Mouse (Mus musculus) C2C12 (cell line): ENCODE measurements at regions not wholly inside any gene's neighbourhood (a gene's known extent, or its start where the extent isn't known, plus 50 kb on each side); places are given as distances from the start of the nearest gene placed in this dataset.

Source experiments
- H3K27me3 ChIP-seq: one replicate; pipeline ENCODE4 v1.6.1; 2011; ENCODE audit not compliant: control insufficient read depth, insufficient read depth, insufficient read length
- H3K36me3 ChIP-seq: one replicate; pipeline ENCODE4 v1.6.1; 2011; ENCODE audit not compliant: control insufficient read depth, insufficient read depth
- H3K4me3 ChIP-seq: one replicate; pipeline ENCODE4 v1.5.1; 2011; ENCODE audit warnings: mild to moderate bottlenecking, control low read depth; ENCODE audit not compliant: poor library complexity, insufficient read depth, severe bottlenecking
- H3K79me2 ChIP-seq: one replicate; pipeline ENCODE4 v1.6.1; 2011; ENCODE audit not compliant: control insufficient read depth, insufficient read depth
- H3K79me3 ChIP-seq: one replicate; pipeline ENCODE4 v1.6.1; 2011; ENCODE audit warnings: low read depth, control low read depth
- H3ac ChIP-seq: one replicate; pipeline ENCODE3; 2011; ENCODE audit warnings: low read depth; ENCODE audit not compliant: control insufficient read depth, insufficient read length
- CEBPB ChIP-seq: IDR thresholded peaks from one replicate; pipeline ENCODE4 v1.6.1; 2011; ENCODE audit warnings: low read depth, mild to moderate bottlenecking, control low read depth, moderate library complexity
- CTCF ChIP-seq: IDR thresholded peaks from one replicate; pipeline ENCODE4 v1.5.1; 2011; ENCODE audit not compliant: control insufficient read depth, insufficient read depth, insufficient read length
- FOSL1 ChIP-seq: IDR thresholded peaks from one replicate; pipeline ENCODE4 v1.8.0; 2011; ENCODE audit warnings: mild to moderate bottlenecking, low read length; ENCODE audit not compliant: poor library complexity, insufficient read depth, severe bottlenecking
- MAX ChIP-seq: IDR thresholded peaks from one replicate; pipeline ENCODE4 v1.6.1; 2011; ENCODE audit warnings: mild to moderate bottlenecking, control low read depth
- MYOD1 ChIP-seq: IDR thresholded peaks from one replicate; pipeline ENCODE4 v1.6.1; 2011; ENCODE audit warnings: low read depth; ENCODE audit not compliant: control insufficient read depth, insufficient read length
- MYOG ChIP-seq: IDR thresholded peaks from one replicate; pipeline ENCODE4 v1.6.1; 2011; ENCODE audit not compliant: control insufficient read depth, insufficient read length; ENCODE audit errors: extremely low read depth
- USF1 ChIP-seq: IDR thresholded peaks from one replicate; pipeline ENCODE4 v1.6.1; 2011; ENCODE audit warnings: low read depth, mild to moderate bottlenecking, control low read depth, moderate library complexity

DNA sequence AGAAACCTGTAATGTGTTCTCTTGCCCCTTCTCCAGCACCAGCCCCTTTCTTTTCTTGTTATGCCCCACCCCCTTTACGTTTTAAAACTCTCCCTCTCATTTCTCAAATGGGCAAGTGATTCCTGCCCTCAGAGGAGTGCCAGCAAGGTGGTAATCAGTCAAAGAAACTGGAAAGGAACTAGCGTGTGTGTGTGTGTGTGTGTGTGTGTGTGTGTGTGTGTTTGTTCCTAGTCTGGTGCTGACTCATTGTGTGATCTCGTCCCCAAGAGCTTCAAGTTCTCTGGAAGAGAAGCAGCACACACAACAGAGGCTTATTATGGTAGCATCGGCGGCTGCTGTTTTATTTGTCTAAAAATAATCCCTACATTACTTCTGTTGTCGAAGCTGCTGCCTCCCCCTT, 219.2 kb downstream of the Cog6 start:
- H3K36me3 ChIP-seq = no peaks in the 10 kb centered on the region
- TF ChIP-seq CEBPB (no peak), CTCF (no peak), MYOG (no peak), FOSL1 (no peak), USF1 (no peak), MYOD1 (no peak), MAX (no peak)
- H3ac ChIP-seq = no peak overlapping the region
- H3K27me3 ChIP-seq = no peaks in the 10 kb centered on the region
- no peak overlapping the region for H3K4me3 ChIP-seq
- H3K79me3 ChIP-seq = no peaks in the 10 kb centered on the region
- H3K79me2 ChIP-seq = no peaks in the 10 kb centered on the region

DNA sequence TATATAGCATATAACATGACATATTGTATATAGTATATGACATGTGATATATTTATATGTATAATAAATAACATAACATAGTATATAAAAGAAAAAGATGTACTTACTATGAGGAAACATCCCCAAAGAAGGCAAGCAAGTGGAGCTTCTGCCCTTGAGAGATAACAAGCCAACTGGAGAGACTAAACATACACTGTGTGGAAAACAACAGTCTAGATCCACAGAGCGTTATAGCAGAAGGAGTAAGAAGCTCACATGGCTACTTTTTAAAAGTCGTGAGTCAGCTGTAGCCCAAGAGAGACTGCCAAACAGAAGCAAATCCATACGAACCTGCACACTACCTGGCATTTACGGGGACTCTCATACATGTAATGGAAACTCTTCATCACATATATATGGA, 219.9 kb downstream of the Cog6 start:
- Histone ChIP-seq H3K79me3 (no peaks in the 10 kb centered on the region), H3K79me2 (no peaks in the 10 kb centered on the region), H3K36me3 (no peaks in the 10 kb centered on the region), H3K27me3 (no peaks in the 10 kb centered on the region), H3ac (no peak overlapping the region), H3K4me3 (no peak overlapping the region)
- TF ChIP-seq MYOD1 (no peak), MAX (no peak), FOSL1 (no peak), MYOG (no peak), USF1 (no peak), CEBPB (no peak), CTCF (no peak)

DNA sequence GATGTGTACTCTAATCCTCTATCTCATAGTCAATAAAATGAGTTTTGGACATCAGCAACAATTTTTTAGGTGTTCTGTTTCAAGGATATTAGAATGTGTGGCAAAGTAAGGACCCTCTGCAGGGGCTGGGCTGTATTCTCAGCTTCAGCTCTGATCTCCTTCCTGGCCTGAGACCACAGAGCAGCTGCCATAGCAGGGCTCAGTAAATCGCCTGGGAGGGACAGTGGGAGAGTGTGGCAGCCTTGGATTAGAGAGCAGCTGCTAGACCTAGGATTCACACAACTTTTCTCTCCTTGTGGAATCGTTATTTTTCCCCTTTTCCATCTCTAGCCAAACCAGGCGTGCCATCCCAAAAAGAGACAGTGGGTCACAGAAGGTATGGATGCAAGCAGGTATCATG, 222.8 kb downstream of the Cog6 start:
- Histone ChIP-seq H3K4me3 (no peak overlapping the region), H3K27me3 (no peaks in the 10 kb centered on the region), H3ac (no peak overlapping the region), H3K36me3 (no peaks in the 10 kb centered on the region), H3K79me3 (no peaks in the 10 kb centered on the region), H3K79me2 (no peaks in the 10 kb centered on the region)
- TF ChIP-seq MAX (no peak), CEBPB (no peak), CTCF (no peak), USF1 (no peak), FOSL1 (no peak), MYOD1 (no peak), MYOG (no peak)

DNA sequence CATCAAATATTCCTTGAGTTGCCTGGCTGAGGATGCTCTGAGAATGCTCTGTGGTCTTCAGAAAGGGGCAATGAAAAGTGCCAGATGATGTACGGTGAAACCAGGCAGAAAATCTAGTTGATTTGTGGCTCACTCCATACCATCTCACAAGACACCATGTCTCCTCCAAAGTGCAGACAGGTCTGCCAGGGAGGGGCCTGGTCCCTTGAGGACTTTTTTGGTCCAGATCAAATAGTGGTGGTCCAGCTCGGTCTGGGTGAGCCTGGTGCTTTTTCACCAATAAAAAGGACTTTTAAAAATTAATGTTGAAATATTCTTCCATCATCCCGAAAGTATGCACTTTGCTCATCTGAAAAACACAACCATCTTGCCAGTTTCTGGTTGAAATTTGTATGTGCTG, 224.2 kb downstream of the Cog6 start:
- TF ChIP-seq MYOG = no peak
- no peak for TF ChIP-seq CTCF
- no peak for TF ChIP-seq MAX
- no peak for TF ChIP-seq USF1
- TF ChIP-seq CEBPB = no peak
- TF ChIP-seq FOSL1 = no peak
- no peak for TF ChIP-seq MYOD1
- no peaks in the 10 kb centered on the region for H3K79me2 ChIP-seq
- H3K4me3 ChIP-seq = no peak overlapping the region
- H3K36me3 ChIP-seq = no peaks in the 10 kb centered on the region
- no peaks in the 10 kb centered on the region for H3K27me3 ChIP-seq
- no peak overlapping the region for H3ac ChIP-seq
- no peaks in the 10 kb centered on the region for H3K79me3 ChIP-seq

DNA sequence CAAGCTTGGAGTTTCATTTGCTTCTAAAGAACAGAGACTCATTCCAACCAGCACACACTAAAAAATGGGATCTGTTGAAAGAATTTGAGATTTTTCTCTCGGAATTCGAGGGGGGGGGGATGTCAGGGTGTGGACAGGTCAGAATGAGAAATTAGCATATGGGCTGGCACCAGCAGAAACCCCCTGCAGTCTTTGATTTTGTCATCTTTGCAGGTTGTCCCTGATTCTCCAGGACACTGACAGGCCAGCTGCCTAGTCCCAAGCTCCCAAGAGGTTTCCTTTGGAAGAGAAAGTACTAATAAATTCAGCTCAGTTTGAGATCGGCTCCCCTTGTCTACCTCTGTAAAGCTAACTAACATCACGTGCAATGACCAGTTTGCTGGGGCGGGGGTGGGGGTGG, 224.9 kb downstream of the Cog6 start:
- no peaks in the 10 kb centered on the region for H3K36me3 ChIP-seq
- no peak overlapping the region for H3ac ChIP-seq
- H3K4me3 ChIP-seq = no peak overlapping the region
- TF ChIP-seq CTCF (no peak), CEBPB (no peak)
- H3K79me2 ChIP-seq = no peaks in the 10 kb centered on the region
- H3K27me3 ChIP-seq = no peaks in the 10 kb centered on the region
- no peaks in the 10 kb centered on the region for H3K79me3 ChIP-seq

DNA sequence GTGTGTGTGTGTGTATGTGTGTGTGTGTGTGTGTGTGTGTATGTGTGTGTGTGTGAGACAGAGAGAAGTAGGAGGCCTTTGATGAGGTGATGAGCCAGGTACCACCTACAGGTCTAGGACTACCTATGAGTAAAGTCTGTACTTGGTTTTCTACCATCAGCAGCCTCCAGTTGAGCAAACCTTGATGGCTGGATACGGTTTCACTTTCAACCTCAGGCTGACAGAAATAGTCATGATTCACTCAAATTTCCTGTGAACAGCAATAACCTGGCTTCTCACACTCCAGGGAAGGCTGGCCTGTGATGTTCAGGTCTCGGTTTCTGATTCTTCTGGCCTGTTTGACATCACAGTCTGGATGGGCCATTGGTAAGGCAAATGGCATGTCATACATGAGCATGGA, 226.1 kb downstream of the Cog6 start:
- Histone ChIP-seq H3K4me3 (no peak overlapping the region), H3ac (no peak overlapping the region), H3K79me3 (no peaks in the 10 kb centered on the region), H3K36me3 (no peaks in the 10 kb centered on the region), H3K27me3 (no peaks in the 10 kb centered on the region), H3K79me2 (no peaks in the 10 kb centered on the region)
- TF ChIP-seq MYOD1 (no peak), CEBPB (no peak), CTCF (no peak), MAX (no peak), MYOG (no peak), USF1 (no peak), FOSL1 (no peak)
